Mouse (Mus musculus): ENCODE measurements at regions not wholly inside any gene's neighbourhood (a gene's known extent, or its start where the extent isn't known, plus 50 kb on each side); places are given as distances from the start of the nearest gene placed in this dataset.
A peak's percentile ranks its signal among the peaks of the same experiment; 100 is the strongest.

DNA sequence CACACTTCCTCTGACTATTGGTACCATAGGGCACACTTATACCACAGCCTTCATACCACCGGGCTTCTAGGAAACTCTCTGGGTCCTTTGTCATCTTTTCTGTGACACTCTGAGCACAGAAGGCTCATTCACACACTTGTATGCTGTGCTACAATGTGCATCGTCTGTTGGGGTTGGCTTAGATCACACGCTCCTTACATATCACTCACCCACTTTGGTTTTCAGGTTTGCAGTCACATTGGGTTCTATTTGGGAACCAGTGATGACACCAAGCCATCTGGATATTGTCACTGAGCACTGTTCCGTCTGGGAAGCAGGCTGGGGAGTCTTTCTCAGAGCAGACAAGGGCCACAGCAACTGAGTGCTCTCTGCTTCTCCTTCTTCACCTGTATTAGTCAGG, 74.1 kb upstream of the Vldlr start:
- DNase-seq, result no peak

DNA sequence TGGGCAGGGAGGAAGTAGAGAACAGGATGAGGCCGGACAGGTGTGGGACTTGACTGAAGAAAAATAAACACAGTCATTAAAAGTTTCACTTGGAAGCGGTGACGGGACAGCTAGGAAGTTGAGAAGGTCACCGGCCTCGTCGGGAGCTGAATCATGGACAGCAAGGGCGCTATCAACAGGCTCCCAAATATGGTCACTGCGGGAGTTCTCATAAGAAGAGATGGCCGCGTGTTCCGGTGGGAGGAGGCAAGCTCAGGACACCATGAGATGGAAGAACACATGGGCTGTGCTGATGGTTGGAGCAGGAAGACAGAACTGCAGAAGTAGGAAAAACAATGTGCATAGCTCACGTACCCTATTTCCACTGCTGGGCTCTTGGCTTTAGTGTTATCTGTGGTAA, 68.9 kb upstream of the Vldlr start:
- DNase-seq, result peak; percentile 43 to 63

DNA sequence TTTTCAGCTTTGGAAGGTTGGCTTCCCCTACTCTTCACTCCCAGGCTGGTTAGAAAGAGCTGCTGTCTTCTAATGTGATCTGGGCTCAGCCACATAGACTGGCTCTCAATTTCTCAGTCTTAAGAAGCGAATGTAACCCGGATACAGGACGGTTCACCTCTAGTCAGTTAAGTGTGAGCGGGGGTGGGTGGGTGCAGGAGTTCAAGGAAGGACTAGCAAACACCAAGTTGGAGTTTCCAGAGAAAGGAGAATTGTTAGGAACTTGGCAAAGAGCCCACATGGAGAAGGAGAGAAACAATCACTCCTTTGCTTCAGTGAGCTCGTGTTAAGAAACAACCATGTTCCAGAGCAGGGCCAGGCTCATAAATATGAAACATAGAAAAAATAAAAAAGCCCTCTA, 68.0 kb upstream of the Vldlr start:
- DNase-seq, result peak in 1 of 2 experiments; percentile 11

DNA sequence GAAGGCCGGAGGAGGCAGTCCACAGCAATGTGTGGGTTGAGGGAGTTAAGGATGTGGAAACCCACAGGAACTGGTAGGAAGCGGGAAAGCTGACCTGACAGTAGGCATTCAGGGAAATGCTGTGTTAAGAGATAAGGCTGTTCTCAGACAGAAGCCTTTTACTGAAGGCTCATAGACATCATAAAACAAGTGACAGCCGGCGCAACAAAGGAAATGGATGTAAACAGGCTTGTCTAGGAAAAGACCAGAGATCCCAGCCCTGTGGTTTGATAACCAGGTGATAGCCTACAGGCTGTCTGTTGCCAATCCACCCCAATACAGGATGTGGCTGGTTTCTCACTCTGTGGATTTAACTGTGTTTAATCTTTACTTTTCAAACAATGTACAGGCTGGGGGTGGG, 66.7 kb upstream of the Vldlr start:
- no peak for DNase-seq

DNA sequence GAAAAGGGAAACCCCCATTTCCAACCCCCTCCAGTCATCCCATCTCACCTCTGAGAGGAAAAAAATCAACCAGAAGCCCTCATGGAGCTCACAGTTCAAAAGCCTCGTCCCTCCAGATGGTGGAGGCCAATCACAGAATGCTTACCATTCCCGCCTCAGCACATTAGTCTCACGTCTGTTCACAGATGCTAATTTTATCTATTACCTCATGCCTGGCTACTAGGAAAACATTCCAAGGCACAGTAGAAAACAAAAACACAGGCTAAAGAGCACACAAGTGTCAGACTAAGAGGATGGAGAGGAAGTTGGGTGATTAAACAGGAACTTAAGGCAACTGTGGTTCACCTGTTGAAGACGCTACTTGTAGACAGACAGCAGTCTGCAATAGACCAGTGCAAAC, 54.4 kb upstream of the Vldlr start:
- DNase-seq, result no peak

Data from kidney, postnatal 4 days (tissue).